Mouse (Mus musculus) ovary, postnatal 36 days (tissue): Measurements from ENCODE around the gene Fastk.
"Not testable (repeated sequence)": the region's sequence is repeated elsewhere in the genome, so short reads cannot be mapped to it uniquely, and the experiment has no call there.

Source experiments
- DNase-seq: peaks from one replicate; pipeline ENCODE4 v3.0.0; 2022; ENCODE audit warnings: low spot score, mixed read lengths

The Fastk gene

GRCm38 (mm10) chr5:24423129-24424003 is 21.7 kb downstream of the Fastk start, which contains the start of the genes Cdk5 and Slc4a2:
Gene Cdk5, minus strand, starts transcription at chr5:24423530.
Gene Slc4a2, plus strand, starts transcription at chr5:24423837.
- peak; percentile 95 for DNase-seq

GRCm38 (mm10) chr5:24420381-24420780 is 24.7 kb downstream of the Fastk start:
- no peak for DNase-seq

GRCm38 (mm10) chr5:24417587-24417986 is 27.5 kb downstream of the Fastk start:
- DNase-seq, result no peak

DNA sequence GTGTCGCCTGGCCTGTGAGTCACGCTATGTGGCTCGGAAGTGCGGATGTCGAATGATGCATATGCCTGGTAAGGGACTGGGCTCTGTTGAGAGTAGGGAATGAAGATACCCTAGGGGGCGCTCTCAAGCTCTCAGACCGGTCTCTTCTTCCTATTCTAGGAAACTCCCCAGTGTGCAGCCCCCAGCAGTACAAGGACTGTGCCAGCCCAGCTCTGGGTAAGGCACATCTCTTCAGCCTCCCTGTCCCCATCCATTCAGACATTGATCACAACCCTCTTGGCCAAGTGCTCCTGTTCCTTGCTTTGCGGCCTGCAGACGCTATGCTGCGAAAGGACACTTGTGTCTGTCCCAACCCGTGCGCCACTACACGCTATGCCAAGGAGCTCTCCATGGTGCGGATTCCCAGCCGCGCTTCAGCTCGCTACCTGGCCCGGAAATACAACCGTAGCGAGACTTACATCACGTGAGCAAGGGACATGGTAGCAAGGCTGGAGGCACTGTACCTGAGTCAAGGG is 28.8 kb downstream of the Fastk start:
- peak; percentile 65 for DNase-seq

DNA sequence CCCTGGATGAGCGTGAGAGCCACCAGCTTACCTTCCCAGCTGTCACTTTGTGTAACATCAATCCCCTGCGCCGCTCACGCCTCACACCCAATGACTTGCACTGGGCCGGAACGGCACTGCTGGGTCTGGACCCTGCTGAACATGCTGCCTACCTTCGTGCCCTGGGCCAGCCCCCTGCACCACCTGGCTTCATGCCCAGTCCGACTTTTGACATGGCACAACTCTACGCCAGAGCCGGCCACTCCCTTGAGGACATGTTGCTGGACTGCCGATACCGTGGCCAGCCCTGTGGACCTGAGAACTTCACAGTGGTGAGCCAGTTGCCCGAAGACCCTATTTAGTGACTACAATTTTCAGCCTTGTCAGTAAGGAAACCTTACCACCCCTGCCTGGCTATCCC is 31.1 kb downstream of the Fastk start:
- DNase-seq, result no peak

DNA sequence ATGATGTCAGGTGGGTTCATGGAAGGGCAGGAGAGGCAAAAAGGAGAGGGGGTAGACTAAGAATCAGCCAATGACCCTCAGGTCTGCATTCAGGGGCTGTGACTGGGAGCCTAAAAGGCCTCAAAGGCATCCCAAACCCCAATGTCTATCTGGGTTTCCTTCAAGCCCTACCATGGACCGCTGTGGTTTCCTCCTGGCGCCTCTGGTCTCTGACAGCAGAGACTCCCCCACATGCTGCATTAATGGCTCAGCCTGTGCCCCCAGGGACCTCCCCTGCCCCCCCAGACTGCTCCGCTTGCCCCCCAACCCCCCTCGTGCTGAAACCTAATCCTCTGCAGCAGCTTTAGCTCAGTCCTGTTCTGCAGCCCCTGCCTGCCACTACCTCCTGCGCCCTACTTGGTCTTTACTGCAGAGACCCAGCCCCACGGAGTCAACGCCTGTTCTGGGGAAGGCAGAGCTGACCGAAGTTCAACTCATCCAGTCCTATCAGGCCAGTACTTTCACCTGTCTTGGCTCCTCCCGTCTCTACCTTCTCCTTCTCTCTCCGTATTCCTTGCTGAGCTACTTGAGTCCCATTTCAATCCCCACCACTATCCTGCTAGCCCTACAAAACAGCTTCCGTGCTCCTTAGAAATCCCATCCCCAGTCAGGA is 31.9 kb downstream of the Fastk start, which contains the start of gene Asic3:
TSS of gene Asic3 (plus strand) at position 351 of the 652 bp plus-strand sequence.
- no peak for DNase-seq

- DNase-seq, result no peak
These were observed 33.0 kb downstream of the Fastk start for GRCm38 (mm10) chr5:24412063-24412462.

- no peak for DNase-seq
These were observed 35.6 kb downstream of the Fastk start for GRCm38 (mm10) chr5:24409466-24409865.

DNA sequence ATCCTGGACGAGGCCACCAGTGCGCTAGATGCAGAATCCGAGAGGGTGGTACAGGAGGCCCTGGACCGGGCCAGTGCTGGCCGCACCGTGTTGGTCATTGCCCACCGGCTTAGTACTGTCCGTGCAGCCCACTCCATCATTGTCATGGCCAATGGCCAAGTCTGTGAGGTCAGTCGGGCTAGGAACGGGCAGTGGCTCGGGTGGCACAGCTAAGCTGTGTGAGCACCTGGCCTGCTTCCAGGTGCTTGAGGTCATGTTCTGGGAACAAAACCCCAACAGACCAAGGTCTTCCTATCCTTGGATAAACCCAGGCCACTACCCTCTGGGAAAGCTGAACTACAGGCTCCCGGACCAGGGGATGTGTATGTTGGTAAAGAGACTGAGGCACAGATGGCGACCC is 36.4 kb downstream of the Fastk start:
- no peak for DNase-seq

- no peak for DNase-seq
These were observed 39.7 kb downstream of the Fastk start for GRCm38 (mm10) chr5:24405389-24405876.

GRCm38 (mm10) chr5:24404594-24405360 is 40.3 kb downstream of the Fastk start:
- no peak for DNase-seq

GRCm38 (mm10) chr5:24401969-24402368 is 43.1 kb downstream of the Fastk start:
- DNase-seq, result no peak

DNA sequence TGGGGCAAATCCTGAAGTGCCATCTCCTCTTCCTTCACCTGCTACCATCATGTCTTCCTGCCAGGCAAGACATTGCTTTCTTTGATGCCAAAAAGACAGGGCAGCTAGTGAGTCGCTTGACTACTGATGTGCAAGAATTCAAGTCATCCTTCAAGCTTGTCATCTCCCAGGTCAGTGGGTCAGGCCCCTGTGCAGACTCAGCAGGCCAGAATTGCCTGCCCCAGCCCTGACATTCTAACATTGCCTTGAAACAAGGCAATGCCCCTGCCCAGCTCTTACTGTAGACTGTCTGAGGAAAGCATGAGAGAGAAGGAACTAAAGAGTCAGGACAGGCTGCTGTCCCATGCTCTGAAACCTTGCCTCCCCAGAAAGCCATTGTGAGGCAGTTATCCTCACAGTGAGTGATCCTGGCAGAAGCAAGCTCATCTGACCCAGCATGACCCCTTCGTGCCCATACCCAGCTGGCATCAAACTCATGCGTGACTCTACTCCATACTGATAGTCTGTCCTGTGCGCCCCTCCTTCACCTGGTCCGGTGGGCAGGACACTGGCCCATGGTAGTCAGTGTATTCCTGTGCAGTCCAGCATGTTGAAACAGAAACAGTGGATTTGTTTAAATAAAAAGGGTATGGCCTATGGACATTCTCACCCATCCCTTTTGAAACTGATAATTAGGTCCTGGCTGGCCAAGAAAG is 44.0 kb downstream of the Fastk start:
- no peak for DNase-seq

DNA sequence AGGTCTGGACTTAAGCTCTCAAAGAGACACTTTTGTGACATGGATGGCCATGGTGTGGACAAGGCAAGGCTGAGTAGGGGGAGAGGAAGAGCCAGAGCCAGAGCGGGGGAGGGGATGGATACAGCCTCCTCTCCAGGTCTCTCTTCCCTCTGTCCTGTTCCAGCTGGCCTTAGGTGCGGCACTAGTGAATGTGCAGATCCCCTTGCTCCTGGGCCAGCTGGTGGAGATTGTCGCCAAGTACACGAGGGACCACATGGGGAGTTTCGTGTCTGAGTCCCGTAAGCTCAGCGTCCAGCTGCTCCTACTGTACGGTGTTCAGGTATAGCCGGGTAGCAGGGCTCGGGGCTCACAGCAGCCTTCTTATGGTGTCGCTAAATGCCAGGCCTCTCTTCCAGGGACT is 44.7 kb downstream of the Fastk start:
- no peak for DNase-seq

DNA sequence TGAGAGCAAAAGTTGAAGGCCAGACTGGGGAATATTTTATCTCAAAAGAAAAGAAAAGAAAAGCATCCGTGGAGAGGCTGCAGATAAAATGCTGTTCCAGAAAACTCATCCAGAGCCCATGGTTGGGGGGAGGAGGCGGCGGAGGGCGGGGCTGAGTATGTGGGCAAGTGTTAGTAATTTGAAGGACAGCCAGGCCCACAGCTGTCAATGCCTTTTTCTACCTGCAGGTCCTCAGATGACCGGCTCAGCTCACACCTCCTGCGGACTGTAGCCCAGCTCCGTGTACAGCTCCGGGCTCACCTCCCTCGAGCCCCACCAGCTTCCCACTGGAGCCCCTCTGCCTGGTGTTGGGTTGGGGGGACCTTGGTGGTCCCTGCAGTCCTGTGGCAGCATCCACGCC is 45.4 kb downstream of the Fastk start:
- no peak for DNase-seq

DNA sequence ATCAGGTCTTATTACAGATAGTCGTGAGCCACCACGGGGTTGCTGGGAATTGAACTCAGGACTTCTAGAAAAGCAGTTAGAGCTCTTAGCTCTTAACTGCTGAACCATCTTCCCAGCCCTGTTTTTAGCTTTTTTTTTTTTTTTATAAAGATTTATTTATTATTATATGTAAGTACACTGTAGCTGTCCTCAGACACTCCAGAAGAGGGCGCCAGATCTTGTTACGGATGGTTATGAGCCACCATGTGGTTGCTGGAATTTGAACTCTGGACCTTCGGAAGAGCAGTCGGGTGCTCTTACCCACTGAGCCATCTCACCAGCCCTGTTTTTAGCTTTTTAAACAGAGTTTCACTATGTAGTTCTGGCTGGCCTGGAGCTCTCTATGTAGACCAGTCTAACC is 48.8 kb downstream of the Fastk start:
- not testable (repeated sequence) for DNase-seq

DNA sequence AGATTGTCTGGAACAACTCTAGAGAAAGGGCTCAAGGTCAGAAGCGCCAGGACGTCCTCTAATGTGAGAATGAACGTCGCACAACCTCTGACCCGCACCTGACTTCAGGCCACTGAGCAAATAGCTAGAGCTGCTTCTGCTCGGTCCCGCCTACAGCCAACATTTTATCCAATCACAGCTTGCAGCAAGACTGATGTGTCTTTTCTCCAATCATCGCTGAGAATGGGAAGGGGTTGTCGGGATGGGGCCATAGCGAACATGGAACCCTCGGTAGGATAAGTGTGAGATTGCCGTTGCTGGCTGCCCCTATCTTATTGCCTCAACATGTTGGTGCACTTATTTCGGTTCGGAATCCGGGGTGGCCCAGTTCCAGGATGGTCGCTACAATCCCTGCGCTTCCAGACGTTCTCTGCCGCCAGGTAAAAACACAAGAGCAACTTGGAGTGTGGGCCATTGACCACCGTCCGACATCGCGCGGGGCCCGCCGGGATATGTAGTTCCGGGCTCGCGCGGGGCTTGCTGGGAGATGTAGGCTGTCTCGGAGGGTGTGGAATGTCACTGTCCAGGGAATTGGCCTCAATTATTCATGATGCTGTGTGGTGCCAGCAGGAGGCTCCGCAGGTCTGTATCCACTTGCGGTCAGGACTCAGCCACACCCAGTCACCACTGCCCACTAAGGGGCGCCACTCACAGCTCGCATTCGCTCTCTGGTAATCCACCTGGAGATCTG is 50.8 kb downstream of the Fastk start:
- DNase-seq, result peak; percentile 91

GRCm38 (mm10) chr5:24393392-24393997 is 51.6 kb downstream of the Fastk start, which contains the start of gene Abcb8:
Gene Abcb8, plus strand, starts transcription at chr5:24393663.
- peak; percentile 67 for DNase-seq

- DNase-seq, result no peak
These were observed 52.4 kb downstream of the Fastk start for GRCm38 (mm10) chr5:24392724-24393123.

- DNase-seq, result no peak
These were observed 53.2 kb downstream of the Fastk start, which contains the start of gene Atg9b for GRCm38 (mm10) chr5:24391864-24392263. Gene Atg9b, minus strand, starts transcription at chr5:24392143.
